Mouse (Mus musculus) erythroblast, embryonic 14.5 days (primary cell): ENCODE measurements around the gene Smim24.

ENCODE experiments used
- GATA1 ChIP-seq: IDR thresholded peaks from 2 replicates; pipeline ENCODE4 v1.6.1; 2012; ENCODE audit warnings: low read length, inconsistent platforms, mixed read lengths
- TAL1 ChIP-seq: IDR thresholded peaks from 3 replicates; pipeline ENCODE4 v1.6.1; 2012; ENCODE audit warnings: low read length, inconsistent platforms, mixed read lengths

GRCm38 (mm10) chr10:81350351-81351063 lies 42.3 kb upstream of the Smim24 start, which contains the start of gene Hmg20b:
- TF ChIP-seq GATA1 (no peak), TAL1 (no peak)
